Mouse (Mus musculus) embryo, embryonic 10 days (tissue): ENCODE results near the gene Rasl11b.

Experiments used
- DNase-seq: peaks from one replicate; pipeline ENCODE4 v3.0.0-alpha.2; 2015; ENCODE audit warnings: low spot score

Gene Rasl11b

DNA sequence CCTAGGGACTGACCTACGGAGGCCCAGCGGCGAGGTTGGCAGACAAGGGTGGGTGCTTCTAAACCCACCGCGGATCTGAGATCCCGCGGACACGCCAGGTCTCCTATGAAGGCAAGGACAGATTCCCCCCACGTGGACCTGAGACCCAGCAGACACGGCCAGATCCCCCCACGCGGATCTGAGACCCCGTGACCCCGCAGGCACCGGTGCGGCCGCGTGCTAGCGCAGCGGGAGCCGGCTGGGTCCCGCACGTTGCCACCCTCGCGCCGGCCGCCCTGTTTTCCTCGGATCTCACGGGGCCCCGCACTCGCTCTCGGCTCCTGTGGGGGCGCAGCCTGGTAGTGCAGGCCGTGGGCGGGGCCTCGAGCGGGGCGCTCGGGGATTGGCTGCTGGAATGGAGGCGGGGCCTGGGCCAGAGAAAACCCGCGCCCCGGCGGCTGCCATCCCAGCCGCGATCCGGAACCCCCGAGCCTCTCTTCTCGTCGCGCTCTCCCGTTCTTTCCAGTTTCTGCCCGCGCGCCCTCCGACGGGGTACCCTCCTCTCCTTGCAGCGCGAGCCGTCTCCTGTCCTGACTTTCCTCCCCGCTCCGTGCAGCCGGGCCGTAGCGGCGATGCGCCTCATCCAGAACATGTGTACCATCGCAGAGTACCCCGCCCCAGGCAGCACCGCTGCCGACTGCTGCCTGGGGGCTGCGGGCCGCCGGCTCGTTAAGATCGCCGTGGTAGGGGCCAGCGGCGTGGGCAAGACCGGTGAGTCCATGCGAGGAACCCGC is at the start of gene Rasl11b:
Rasl11b (plus strand) TSS at position 446 of the 773 bp plus-strand sequence.
- peak; percentile 92 for DNase-seq

DNA sequence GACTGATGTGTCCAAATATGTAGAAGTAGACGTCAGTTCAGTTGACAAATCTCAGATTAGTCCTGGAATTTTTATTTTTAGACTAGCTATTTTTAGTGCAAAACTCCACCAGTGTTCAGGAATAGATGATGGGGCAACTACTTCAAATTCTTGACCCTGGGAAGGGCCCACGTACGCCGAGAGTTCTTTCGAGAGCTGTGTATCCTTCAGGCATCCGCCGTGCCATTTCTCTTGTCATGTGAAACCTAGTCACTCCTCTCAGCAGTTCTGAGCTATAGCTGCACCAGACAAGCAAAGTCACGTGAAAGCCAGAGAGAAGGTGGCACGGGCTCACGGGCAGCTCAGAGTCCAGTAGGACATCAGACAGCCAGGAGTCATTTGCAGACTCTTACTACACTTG is 47.5 kb upstream of the Rasl11b start:
- DNase-seq, result no peak

DNA sequence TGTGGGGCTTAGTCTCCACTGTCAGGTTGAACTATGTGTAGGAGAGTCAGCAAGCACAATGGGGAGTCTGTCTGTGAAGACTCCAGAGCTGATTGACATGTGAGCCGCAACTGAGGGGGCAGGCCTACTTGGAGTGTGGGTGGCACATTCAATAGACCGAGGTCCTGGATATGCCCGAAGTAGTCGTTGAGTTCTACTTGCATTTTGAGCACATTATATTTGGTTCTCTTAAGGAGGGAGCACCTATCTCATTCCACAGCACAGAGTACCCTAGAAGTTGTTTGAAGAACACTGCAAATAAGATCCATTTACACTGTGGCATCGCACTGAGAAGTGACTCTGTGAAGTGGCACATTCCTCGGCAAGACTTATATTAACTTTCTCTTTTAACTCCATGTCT is 45.1 kb upstream of the Rasl11b start:
- no peak for DNase-seq

DNA sequence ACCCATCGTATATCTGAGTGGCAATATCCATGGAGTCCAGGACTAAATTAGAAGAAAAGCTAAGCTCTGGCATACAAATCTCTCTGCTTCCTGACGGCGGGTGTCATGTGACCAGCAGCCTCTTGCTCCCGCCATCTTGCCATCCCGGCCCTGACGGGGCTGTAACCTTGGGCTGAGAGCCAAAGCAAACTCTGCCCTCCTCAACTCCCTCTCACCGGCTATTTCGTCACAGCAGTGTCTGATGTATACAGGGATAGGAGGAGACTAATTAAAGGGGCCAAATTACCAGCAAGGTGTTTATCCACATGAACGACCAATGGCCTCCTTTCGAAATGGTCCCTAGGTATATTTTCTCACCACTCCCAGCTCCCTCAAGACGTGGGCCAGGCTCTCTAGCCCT is 43.3 kb upstream of the Rasl11b start:
- DNase-seq, result no peak

DNA sequence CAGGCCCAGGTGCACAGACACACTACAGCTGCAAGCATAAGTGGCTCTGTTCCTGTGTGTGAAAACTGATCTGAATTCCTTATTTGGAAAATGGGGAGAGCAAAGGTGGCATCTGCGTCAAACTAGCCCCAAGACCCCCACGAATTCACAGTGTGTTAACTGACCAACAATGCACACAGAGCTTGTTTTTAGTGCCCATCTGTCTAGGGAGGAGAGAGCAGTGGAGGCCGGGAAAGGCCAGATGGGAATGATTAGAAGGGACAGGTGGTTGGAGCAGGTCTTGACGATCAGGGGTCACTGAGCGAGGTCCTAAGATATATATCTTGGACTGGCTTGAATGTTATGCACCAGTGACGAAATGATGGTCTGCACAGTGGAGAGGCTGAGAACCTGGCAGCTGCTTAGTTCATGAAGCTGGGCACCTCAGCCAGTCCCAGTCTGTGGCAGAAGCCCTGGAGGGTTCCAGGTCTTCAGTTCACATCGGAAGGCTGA is 39.2 kb upstream of the Rasl11b start:
- peak; percentile 79 for DNase-seq

DNA sequence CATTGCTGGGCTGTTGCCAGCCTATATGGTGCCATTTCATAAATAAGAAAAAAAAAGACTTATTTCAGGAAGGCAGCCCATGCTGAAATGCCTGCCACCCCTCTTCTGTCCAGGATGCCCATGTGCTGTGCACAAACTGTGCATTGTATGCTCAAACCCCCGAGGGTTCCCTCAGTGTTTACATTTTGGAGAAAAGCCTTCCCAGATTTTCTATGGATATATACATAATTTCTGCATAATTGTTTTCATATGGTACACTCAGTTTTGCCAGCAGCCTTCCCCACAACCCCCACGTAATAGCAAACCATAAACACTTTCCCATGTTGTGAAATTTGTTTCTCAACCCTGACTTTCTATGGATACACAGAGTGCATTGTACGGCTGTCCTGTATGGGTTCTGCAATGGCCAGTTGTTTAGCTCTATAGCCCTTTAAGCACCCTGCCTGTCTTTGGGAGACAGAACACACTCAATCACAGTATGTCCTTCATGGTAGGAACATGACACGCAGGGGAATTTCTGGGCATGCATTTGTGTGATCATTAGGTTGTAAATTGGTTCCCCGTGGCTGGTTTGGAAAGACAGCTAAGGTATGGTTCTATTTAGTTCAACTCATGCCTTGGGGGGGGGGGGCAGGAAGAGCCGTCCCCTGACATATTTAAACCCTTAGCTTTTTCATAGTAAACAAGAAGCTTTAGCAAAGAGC is 36.0 kb upstream of the Rasl11b start:
- DNase-seq, result no peak

DNA sequence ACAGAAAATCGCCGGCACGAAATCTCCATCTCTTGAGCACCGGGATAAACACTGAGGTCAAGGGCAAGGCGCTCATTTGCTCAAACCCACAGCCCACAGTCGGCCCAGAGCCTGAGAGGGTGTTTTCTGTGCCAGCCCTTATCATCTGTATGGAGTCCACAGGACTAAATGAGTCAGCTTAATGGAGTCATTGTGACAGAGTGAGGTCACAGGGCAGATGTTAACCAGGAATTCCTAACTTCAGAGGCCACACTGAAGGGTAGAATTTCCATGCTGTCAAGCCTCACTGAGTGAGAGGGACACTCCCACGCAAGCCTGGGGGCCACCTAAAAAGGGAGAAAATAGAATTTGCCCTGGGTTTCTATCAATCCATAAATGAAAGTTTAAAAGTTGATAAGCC is 35.2 kb upstream of the Rasl11b start:
- peak; percentile 84 for DNase-seq

DNA sequence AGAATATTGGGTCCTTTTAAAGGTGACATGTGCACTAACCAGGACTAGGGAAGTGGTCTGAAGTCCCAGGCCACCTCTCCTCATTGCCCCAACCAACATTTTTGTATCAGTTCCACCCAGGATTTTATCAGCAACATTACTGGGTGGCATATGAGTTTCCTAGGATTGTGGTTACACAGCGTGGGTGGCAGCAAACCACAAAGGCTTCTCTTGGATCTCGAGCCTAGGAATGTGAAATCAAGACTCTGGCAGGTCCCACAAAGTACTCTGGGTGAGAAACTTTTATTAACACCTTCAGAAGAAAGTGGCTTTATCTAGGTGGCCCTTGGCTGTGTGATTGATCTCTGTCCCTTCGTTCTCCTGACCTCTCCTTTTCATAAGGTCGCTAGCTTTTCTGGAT is 34.7 kb upstream of the Rasl11b start:
- no peak for DNase-seq

DNA sequence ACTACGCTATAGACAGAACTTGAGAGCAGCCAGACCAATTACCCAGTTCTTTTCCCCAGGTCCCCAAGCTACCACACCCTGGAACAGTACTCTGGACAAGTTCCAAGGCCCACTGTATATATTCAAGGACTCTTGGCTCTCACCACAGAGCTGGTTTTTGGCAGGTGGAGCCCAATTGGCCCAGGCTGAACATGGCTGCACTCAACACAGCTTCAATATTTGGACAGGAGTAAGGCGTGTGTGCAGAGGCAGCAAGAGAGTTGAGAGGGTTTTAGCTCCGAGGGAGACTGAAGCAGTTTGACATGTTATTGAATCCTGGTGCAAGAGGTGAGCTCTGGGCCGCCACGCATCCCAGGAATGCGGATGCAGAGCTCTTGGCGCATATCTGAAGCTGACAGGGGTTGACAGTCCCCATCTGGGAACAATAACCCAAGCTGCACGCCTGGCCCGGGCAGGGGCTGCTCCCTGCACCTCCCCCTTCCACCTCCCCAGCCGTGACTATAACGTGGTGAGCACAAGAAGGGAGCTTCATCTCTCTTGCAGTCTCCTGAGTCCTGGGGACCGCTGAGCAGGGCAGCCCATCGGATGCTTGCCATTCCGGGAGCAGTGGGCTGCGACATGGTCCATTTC is 33.7 kb upstream of the Rasl11b start:
- peak; percentile 87 for DNase-seq

DNA sequence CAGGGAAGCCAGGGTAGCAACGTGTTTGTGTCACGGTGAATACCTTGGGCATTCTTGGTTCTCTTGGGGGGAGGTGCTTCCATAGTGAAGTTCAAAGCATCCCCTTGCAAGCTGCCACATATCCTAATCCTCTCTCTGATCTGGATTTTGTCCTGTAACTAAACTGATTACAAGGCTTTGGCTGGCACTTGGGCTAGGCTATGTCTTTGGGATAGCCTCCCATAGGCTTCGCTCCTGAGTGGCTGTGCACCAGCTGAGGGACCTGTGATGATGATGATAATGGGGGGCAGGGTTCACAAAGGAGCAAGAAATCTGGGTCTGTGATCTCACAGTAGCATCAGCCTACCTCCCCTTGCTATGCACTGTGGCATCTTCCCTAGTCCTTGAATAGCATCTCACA is 33.1 kb upstream of the Rasl11b start:
- DNase-seq, result no peak

DNA sequence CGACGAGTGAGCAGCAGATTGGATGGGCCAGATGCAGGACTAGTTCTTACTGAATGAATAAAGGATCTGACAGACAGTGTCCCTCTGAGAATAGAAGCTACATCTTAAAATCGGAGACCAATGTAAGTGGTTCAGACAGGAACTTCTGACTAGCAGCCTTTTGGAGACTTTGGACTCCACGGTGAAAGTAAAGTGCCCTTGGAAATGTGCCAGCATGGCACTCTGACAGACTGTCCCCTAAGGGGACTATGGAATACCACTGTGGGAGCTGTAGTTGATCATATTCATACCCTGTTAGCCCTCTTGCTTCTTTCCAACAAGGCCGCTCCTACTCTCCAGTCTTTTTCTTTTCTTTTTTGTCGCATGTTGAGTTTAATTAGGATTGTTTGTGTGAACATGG is 31.9 kb upstream of the Rasl11b start:
- DNase-seq, result no peak

DNA sequence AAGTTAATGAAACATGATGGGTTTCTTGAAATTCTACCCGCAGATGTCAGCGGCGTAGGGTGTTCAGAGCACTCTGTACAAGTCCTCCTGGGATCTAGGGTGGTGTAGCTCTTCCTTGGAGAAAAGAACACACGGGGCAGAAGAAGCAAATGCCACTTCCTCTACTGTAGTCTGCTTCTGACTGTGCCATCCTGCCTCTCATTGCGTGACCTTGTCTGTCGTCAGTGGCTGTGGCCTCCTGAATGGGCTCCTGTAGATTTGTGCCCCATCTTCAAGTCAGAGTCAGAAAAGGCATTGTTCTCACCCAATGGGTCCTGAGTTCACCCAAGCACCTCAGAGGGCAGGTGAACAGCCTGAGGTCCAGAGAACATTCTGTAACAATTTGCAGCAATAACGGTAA is 30.5 kb upstream of the Rasl11b start:
- no peak for DNase-seq

DNA sequence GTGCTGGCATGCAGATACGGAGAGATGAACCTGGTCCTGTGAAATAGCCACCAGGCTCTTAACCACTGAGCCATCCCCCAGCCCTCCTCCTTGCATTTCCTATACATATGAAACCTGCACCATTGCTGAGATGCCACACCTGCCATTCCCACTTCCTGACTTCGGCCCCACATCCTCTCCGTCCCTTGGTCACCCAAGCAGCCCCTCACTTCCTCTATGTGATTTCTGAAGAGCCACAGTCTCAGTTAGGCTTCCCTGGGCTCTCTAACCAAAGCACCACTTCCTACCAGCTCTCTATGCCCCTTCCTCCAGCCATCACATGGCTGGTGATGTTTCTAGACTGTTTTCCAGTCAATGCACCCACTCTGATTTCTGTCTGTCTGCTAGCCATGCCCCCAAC is 28.4 kb upstream of the Rasl11b start:
- DNase-seq, result no peak

DNA sequence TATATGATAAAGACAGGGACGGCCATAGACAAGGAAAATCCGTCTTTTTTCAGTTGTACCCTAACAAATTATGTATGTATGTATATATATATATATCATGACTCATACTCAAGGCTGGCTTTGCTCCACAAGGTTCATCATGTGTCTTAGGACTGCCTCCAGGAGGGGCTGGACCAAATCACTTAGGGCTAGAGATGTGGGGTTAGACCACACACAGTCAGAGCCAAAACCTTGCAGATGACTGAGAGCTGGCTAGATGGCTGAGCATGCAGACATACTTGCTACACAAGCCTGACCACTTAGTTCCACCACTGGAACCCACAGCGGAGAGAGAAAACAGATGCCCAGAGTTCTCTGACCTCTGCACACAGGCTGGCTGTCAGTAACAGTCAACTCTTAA is 27.0 kb upstream of the Rasl11b start:
- DNase-seq, result no peak

DNA sequence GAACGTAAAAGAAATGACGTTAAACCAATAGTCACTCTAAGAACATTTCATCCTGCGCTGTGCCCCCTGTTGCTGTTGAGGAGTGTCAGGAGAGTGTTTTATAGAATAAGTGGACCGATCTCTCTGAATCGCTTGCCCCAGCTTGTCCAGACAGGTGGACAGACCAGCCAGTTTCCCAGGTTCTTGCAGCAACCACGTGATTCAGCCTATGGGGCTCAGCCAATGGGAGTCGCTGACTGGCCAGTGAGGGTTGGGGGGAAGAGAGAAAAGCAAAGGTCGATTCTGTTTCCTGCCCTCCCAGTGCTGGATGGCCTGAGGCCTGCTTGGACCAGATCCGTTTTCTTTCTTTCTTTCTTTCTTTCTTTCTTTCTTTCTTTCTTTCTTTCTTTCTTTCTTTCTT is 23.3 kb upstream of the Rasl11b start:
- DNase-seq, result peak; percentile 49

DNA sequence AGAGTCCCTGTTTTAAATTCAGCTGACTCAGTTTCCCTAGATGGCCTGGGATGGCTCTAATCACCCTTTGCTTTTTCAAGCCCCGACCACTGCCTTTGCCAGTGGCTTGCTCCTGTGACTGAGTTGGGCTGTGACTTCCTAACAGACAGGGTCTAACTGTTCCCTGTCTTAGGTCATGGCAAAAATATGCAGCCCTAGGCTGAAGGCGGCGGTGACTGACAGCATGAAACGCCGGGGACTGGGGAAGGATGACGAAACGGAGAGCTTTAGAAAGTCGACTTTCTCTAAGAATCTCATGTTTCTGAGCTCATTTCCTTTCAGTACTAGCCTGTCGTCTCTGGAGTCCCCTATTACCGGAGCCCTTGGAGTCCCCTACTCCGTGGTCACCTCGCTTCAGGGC is 22.9 kb upstream of the Rasl11b start:
- DNase-seq, result peak; percentile 75

DNA sequence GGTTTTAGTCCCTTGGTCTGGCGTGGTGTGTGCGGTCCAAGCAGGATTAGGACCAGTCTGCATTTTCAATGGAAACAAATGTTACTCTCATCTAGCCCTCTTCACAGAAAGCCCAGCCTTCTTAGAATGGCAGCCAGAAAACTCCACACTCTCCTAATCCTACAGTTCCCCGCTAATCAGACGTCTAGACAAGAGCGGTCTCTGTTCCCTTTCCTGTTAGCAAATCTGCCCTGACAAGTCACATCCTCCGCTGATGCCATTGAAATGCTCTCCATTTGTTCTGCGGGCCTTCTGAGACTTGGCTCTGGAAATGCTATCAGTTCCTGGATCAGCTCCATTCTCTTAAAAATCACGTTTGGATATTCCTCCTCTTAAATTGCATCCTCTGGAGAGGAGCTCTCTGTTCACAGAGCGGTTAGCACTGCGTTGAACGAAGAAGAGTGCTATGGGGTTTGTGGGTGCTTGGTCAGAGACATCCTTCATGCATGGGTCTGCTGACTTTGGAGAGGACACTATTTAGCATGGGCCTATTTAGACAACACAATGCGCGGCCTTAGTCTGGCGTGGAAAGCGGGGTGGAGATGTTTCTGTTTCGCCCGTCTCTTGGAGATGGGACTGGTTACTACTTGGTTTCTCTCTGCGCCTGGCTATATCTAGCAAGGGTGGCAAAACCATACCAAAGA is 21.8 kb upstream of the Rasl11b start:
- peak; percentile 60 for DNase-seq

DNA sequence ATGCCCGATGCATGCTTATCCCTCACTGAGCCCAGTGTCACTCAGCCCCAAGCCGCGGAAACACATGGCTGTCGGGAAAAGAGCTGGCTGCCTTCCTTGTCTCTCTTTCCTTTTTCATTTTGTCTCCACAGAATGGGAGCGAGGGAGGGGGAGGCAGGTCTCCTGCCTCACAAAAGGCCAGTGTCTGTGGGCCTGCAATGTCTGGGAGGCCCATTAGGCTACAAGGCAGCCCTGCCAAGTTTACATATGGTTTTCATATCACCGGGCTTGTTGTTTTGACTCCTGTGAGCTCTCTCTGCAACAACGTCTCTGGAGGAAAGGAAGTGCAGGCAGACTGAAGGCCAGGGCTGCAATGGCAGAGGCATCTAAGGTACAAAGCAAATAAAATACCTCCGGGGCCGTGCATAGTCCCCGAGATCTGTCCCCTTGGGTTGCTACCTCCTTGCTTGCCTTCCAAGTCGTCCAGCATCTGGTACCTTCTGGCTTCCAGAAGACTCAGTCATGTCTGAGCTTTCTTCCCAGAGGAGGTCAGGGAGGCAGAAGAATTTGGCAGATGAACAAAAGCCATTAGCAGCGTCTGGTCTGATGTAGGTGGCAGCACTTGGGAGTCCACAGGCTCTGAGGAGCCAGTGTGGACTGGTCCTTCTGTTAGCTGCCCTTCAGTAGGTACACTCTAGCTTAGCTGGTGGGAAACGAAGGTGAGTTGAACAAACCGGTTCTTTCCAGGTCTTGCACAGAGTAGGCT is 19.4 kb upstream of the Rasl11b start:
- DNase-seq, result peak; percentile 67

DNA sequence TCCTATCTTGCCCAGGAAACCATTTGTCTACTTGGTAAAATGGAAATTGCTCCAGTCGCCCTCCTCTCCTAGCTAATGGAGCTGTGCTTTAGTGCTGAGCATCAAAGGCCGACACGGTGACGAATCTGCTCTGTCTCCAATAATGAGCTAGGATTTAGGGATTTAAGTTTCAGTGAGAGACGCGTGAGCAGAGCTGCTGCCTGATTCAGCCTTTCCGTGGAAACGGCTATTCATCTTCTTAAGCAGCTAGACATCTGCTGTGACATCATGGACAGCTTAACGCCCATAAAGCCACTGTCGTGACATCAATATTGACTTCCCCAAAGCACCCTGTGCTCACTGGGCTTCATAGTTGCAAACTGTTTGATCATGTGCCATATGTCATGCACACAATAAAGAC is 14.9 kb upstream of the Rasl11b start:
- DNase-seq, result peak; percentile 66

DNA sequence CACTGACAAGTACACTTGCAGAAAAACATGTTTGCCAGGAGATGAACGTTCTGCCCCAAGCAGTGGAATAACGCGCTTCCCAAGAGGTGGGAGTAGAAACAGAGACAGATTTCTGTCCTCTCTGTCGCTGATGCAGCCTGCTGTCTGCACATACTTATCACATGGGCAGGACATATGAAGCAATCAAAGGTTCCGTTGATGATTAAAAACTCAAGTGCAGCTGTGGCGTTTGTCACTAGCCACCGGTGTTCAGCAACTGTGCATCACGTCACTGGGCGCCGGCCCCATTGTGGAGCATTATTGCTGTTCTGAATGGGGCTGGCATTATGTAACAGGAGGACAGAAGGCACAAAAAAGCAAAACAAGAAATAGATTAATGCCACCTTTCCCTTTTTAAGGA is 12.0 kb upstream of the Rasl11b start:
- DNase-seq, result no peak

DNA sequence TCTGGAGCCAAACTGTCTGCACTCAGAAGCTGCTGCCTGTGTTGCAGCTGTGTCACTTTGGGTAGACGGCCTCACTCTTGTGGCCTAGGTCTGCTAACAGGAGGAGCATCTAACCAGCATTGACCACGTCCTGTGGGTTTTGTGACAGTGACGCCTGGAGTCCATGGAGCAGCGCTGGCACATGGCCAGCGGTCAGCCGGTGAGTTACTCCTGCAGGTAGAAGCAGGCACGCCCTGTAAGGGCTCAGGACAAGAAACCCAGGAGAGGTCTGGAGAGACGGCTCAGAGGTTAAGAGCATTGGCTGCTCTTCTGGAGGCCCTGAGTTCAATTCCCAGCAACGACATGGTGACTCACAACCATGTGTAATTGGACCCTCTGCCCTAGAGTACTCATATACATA is 10.5 kb upstream of the Rasl11b start:
- no peak for DNase-seq

DNA sequence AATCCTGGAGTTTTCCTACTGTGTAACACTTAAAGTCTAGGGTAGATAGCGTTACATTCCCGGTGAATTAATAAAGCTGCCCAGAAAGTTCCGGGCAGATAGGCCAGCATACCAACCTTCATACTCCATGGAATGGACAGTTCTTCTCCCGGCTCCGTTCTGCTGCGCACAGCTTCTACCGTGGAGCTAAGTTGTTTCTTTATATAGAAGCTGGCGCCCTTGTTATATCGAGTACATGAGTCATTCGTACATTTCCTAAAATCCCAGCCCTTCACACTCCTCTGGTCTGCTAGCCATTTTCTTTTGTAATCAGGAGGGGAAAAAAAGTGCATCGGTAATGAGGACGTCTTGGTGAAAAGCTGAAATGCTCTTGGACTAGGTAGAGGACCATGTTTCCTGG is 7.0 kb upstream of the Rasl11b start:
- no peak for DNase-seq
